ENCODE assay signal across 12 mouse cellular contexts in the genomic region with DNA sequence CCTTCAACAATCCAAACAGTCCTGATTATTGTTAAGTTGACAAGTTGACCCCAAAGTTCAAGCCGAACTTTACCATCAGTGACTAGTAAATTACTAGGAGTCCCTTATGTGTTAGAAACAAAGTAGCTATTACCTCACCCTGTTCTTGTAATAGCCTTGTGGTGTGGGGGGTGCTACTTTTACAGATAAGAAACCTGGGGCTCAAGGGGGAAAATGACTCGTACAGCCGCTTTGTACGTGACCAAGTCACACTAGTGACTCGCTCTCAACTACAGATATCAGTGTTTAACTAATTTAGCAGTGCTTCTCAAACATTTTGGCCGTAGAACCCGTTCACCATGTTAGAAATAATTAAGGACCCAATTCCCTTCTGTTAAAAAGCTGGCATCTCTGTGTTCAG.
"Had no signal": no experiment of that assay in that cellular context is flagged by ENCODE, and none has a peak within 500 bp of the region (broad histone marks: within the 10 kb centered on the region; RNA-seq: fewer than 3 reads in every experiment).

No protein-coding gene starts in this region.

- H3K4me2 ChIP-seq: liver, embryonic 13.5 days; midbrain, embryonic 12.5 days; neural tube, embryonic 13.5 days had no signal

- H3K9ac ChIP-seq: liver, embryonic 13.5 days; midbrain, embryonic 12.5 days; neural tube, embryonic 13.5 days had no signal

- H3K9me3 ChIP-seq: liver, embryonic 13.5 days; midbrain, embryonic 12.5 days; neural tube, embryonic 13.5 days had no signal

- H3K36me3 ChIP-seq: liver, embryonic 13.5 days; midbrain, embryonic 12.5 days; neural tube, embryonic 13.5 days had no signal

- H3K4me1 ChIP-seq: liver, embryonic 13.5 days; midbrain, embryonic 12.5 days had no signal

- H3K27ac ChIP-seq: liver, embryonic 13.5 days; midbrain, embryonic 12.5 days; neural tube, embryonic 13.5 days had no signal

- DNase-seq: kidney, postnatal 4 days; layer of hippocampus, adult 9-11 months; liver, embryonic 13.5 days; lung, adult 2 months; lung, postnatal 14 days; lung, postnatal 4 days; thymus, adult 18-20 months; thymus, postnatal 36 days had no signal

- H3K4me3 ChIP-seq: liver, embryonic 13.5 days; midbrain, embryonic 12.5 days; myocyte; neural tube, embryonic 13.5 days had no signal

- ATAC-seq: midbrain, embryonic 16.5 days had no signal

- H3K27me3 ChIP-seq: liver, embryonic 13.5 days; midbrain, embryonic 12.5 days; neural tube, embryonic 13.5 days had no signal
